Mouse (Mus musculus) E14TG2a.4 (cell line): Measurements from ENCODE around the gene Cog5.

Experiments
- H3K27me3 ChIP-seq: 2 replicates; pipeline ENCODE4 v1.6.1; 2014; ENCODE audit warnings: low read length, control low read depth; ENCODE audit not compliant: insufficient read depth
- H3K36me3 ChIP-seq: 2 replicates; pipeline ENCODE4 v1.6.1; 2014; ENCODE audit warnings: low read length, control low read depth; ENCODE audit not compliant: insufficient read depth
- H3K4me1 ChIP-seq: replicated peaks from 2 replicates; pipeline ENCODE4 v1.6.1; 2014; ENCODE audit warnings: low read depth, low read length, control low read depth
- H3K4me3 ChIP-seq: replicated peaks from 2 replicates; pipeline ENCODE4 v1.5.1; 2014; ENCODE audit warnings: mild to moderate bottlenecking, low read length
- H3K9me3 ChIP-seq: 2 replicates; pipeline ENCODE4 v1.6.1; 2014; ENCODE audit warnings: low read length, control low read depth
- CTCF ChIP-seq: conservative IDR thresholded peaks from 2 replicates; pipeline ENCODE4 v1.5.1; 2014; ENCODE audit warnings: low read length
- NANOG ChIP-seq: IDR thresholded peaks from 2 replicates; pipeline ENCODE4 v1.6.1; 2014; ENCODE audit warnings: borderline replicate concordance, low read length, mixed read lengths
- POU5F1 ChIP-seq: IDR thresholded peaks from 2 replicates; pipeline ENCODE4 v1.6.1; 2014; ENCODE audit warnings: low read length, borderline replicate concordance

The Cog5 gene

DNA sequence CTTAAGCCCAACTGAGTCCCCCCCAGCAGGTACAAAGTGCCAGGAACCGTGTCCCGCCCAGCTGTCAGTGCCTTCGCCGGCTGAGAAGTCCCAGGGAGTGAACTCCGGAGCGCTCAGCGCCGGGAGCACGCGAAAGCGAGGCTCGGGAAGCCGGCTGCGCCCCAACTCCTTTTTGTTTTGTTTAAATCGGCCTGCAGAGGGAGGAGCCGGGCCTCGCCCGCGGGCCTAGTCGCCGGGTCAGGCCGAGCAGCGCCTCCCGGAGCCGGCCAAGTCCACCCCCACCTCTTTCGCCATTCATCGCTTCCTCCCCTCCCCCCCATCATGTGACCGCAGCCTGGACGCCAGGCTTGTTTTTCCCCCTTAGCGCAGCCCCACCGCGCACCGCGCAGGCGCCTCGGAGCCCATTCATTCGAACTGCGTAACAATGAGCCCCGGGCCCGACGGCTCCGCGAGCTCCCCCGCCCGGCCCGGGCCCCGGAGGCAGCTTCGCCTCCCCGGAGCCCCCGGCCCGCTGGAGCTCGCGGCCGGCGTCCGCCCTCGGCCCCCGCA lies 294.6 kb downstream of the Cog5 start:
- H3K4me3 ChIP-seq, result peak overlapping the region; percentile 88
- H3K4me1 ChIP-seq, result peaks cover 48% of the 10 kb centered on the region
- TF ChIP-seq CTCF (no peak), NANOG (no peak)
- no peaks in the 10 kb centered on the region for H3K36me3 ChIP-seq
- H3K27me3 ChIP-seq, result no peaks in the 10 kb centered on the region
- H3K9me3 ChIP-seq, result no peaks in the 10 kb centered on the region

DNA sequence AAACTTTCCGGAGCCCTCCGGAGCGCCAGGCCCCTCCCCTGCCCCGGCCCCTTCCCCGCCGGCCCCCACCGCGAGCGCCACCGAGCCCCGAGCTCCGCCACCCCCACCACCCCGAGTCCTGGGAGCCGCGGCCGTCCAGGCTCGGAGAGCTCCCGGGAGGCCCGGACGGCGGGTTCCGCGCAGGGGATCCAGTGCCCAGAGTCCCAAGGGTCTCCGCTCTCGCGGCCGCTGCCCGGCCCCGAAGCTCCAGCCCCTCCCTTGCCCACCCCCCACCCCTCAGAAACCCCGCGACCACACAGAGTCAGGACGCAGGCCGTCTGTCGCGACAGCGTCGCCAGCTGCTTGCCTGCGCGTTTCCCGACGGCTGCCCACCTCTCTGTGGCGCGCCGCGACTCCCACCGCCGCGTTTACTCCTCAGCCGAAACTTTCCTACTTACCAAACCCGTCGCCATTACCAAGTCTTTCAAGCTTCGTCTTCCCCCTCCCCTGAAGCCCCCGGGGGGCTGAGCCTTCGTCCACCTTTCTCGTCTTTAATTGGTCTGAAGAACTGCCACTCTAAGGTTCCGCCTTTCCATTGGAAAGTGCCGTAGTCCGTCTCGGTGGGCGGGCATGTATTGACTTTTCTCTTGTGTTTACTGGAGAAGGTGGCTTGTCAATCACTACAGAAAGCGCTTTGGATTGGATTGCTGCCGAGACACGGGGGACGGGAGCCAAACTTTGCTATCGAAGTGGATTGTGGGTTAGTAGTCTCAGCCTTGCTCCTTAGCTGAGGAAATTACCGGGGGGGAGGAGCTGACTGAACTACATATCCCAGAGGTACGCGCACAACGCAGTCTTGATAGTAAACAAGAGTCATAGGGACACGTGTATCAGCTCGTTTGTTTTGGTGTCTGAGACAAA lies 295.3 kb downstream of the Cog5 start, which contains the start of gene Hbp1:
Hbp1 (minus strand) TSS at position 777 of the 900 bp plus-strand sequence.
- peaks cover 44% of the 10 kb centered on the region for H3K4me1 ChIP-seq
- no peaks in the 10 kb centered on the region for H3K9me3 ChIP-seq
- H3K4me3 ChIP-seq, result peak within 1 kb of the TSS; percentile 88
- no peak for TF ChIP-seq NANOG
- no peak for TF ChIP-seq CTCF
- no peak for TF ChIP-seq POU5F1
- no peaks in the 10 kb centered on the region for H3K27me3 ChIP-seq
- no peaks in the 10 kb centered on the region for H3K36me3 ChIP-seq

DNA sequence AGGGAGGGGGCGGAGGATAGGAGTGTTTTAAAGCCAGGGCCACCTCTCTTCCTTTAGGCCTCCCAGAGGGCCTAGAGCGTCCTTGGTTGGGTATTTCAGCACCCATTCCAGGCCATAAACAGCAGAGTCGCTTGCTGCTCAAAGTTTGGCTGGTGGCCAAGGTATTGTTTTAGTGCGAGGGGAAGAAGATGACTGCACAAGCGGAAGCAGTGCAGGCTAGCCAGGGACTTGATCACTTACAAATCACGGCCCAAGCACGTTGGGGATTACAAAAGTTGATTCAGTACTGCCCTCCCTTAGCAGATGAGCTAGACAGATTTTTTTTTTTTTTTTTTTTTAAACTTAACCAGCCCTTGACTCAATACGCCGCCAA lies 296.0 kb downstream of the Cog5 start:
- Histone ChIP-seq H3K4me1 (peaks cover 39% of the 10 kb centered on the region), H3K4me3 (peak overlapping the region; percentile 73), H3K36me3 (no peaks in the 10 kb centered on the region), H3K9me3 (no peaks in the 10 kb centered on the region), H3K27me3 (no peaks in the 10 kb centered on the region)
- TF ChIP-seq CTCF (no peak), NANOG (no peak), POU5F1 (no peak)

DNA sequence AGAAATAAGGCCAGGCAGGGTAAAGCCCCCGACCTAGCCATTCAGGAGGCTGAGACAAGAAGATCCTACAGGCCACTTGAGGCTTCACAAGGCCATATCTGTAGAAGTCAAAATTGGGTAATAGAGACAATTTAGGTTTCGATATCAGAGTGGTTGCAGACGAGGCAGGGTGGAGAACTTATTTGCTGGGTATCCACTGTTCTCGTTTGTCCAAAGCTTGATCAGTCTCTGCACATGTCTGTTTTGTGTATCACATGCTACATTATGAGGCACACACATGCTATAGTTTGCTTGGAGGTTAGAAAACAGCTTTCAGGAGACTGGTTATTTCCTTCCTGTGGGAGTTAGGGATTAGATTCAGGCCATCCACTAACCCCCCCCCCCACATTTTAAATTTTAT lies 301.2 kb downstream of the Cog5 start:
- H3K4me3 ChIP-seq, result no peak overlapping the region
- no peaks in the 10 kb centered on the region for H3K27me3 ChIP-seq

DNA sequence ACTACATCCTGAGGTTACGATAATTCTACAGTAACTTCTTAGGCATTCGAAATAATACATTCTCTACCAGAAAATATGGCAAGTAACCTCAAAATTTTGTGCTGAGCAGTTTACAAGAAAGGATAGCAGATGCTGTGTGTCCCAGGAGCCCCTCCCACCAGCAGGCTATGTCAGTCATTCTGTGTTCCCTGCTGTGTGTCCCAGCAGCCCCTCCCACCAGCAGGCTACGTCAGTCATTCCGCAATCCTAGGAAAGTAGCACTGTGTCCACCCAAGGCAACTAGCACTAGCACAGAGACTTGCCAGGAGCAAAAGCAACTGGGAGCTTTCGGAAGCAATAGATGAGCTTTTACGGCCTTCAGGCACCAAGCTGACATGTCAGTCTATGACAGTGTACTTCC lies 309.4 kb downstream of the Cog5 start:
- TF ChIP-seq NANOG, result no peak
- no peak for TF ChIP-seq POU5F1
- TF ChIP-seq CTCF, result no peak
- no peaks in the 10 kb centered on the region for H3K9me3 ChIP-seq
- no peak overlapping the region for H3K4me3 ChIP-seq
- H3K36me3 ChIP-seq, result no peaks in the 10 kb centered on the region
- peaks cover 4% of the 10 kb centered on the region; the same call in 1 of the 2 replicates for H3K4me1 ChIP-seq
- H3K27me3 ChIP-seq, result no peaks in the 10 kb centered on the region

More for the DNA sequence above, 301.2 kb downstream of the Cog5 start:
- Histone ChIP-seq H3K4me1 (peaks cover 10% of the 10 kb centered on the region), H3K9me3 (no peaks in the 10 kb centered on the region), H3K36me3 (no peaks in the 10 kb centered on the region)
- TF ChIP-seq CTCF (no peak), POU5F1 (no peak), NANOG (no peak)

DNA sequence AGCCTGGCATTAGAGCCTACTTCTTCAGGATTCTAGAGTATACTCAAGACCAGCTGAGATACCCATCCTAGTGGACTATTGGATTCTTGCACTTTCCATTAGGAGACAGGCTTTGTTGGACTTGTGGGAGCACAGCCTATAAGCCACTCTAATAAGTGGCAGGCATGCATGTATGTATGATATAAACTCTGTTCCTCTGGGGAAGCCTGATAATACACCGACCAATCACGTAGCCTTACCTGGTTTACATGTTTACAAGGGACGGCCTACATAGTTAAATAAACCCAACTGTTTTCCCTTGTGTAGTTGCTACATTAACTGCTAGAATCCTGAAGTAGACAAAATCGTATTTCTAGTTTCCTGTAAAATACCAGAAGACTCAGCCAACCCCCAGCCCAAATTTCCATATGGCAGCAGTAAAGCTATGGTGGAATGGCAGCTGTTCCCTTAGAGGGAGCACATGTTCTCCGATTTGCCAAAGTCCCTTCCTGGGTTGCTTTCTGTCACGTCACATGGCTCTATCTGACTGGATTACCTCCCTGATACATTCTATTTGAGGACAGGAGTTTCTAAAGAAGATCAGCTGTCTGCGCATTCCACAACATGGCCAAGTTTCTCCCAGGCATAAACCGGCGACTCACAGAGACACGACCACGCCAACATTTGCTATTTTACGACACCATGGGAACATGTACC lies 311.0 kb downstream of the Cog5 start:
- Histone ChIP-seq H3K27me3 (no peaks in the 10 kb centered on the region), H3K9me3 (no peaks in the 10 kb centered on the region), H3K4me1 (peaks cover 4% of the 10 kb centered on the region; the same call in 1 of the 2 replicates), H3K36me3 (no peaks in the 10 kb centered on the region), H3K4me3 (no peak overlapping the region)
- TF ChIP-seq CTCF (no peak), POU5F1 (no peak), NANOG (no peak)

DNA sequence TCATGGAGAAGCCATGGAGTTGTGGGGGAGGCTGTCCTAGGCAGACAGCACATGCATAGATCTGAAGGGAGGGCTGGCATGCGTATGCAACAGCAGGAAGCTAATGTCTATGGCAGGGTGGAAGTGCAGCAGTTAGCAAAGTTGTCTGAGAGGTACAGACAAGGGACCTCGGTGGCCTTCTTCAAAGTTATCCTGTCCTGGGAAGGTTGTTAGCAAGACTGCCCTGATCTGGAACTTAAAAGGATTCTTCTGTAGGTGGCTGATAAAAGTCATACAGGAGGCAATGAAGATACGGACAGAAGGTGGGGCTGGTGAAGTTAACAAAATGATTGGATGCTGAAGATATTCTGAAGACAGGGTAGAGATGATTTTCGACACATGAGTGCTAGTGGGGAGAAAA lies 311.7 kb downstream of the Cog5 start:
- Histone ChIP-seq H3K27me3 (no peaks in the 10 kb centered on the region), H3K36me3 (no peaks in the 10 kb centered on the region), H3K4me3 (no peak overlapping the region), H3K4me1 (peaks cover 4% of the 10 kb centered on the region; the same call in 1 of the 2 replicates), H3K9me3 (no peaks in the 10 kb centered on the region)
- TF ChIP-seq NANOG (no peak), CTCF (no peak), POU5F1 (no peak)

DNA sequence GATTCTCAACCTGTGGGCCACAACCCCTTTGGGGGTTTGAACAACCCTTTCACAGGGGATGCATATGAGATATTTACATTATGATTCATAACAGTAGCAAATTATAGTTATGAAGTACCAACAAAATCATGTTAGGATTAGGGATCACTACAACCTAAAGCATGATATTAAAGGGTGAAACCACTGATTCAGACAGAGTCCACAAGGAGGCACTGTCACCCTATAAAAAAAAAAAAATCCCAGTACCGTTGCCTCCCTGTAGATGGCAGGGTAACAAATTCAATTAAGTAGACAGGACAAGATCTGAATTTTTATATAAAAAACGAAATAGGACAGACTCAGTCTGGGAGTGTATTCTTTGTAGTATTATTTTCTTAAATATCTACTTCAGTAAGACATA lies 312.9 kb downstream of the Cog5 start:
- peaks cover 4% of the 10 kb centered on the region; the same call in 1 of the 2 replicates for H3K4me1 ChIP-seq
- TF ChIP-seq POU5F1, result no peak
- no peak for TF ChIP-seq NANOG
- peak; percentile 76 for TF ChIP-seq CTCF
- H3K4me3 ChIP-seq, result no peak overlapping the region
- H3K9me3 ChIP-seq, result no peaks in the 10 kb centered on the region
- H3K36me3 ChIP-seq, result no peaks in the 10 kb centered on the region
- H3K27me3 ChIP-seq, result no peaks in the 10 kb centered on the region
